Mouse (Mus musculus) E14TG2a.4 (cell line): Measurements from ENCODE around the gene Atp6v1f.

Source experiments
- CTCF ChIP-seq: conservative IDR thresholded peaks from 2 replicates; pipeline ENCODE4 v1.5.1; 2014; ENCODE audit warnings: low read length
- NANOG ChIP-seq: IDR thresholded peaks from 2 replicates; pipeline ENCODE4 v1.6.1; 2014; ENCODE audit warnings: borderline replicate concordance, low read length, mixed read lengths
- POU5F1 ChIP-seq: IDR thresholded peaks from 2 replicates; pipeline ENCODE4 v1.6.1; 2014; ENCODE audit warnings: low read length, borderline replicate concordance

DNA sequence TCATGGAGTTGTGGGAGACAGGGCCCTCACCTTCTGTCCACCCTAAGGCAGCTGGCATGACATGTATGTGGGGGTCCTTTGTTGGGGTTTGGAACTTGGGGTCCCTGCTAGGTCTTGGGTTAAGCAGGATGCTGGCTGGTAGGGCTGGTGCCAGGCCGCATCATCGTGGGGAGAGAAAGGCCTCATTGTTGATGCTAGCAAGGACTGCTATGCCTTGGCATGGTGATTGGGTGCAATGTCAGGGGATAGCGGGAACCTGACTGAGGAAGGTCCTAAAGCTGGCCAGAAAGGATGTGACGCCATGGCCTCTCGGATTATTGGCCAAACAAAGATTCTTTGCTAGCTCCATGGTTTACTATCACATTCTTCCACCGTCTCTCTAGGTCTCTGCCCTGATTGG lies 27.7 kb upstream of the Atp6v1f start:
- TF ChIP-seq CTCF (no peak), NANOG (no peak), POU5F1 (no peak)
